Mouse (Mus musculus) MEL (cell line): ENCODE data around the gene Scaper. TPM values are rescaled to one million over a fixed set of nuclear protein-coding genes. Genes with fewer than 3 reads are reported as not detected.

Experiments used
- DNase-seq: peaks from one replicate; pipeline ENCODE4 v3.0.0; 2011; ENCODE audit warnings: low read depth, low spot score
- H3K27ac ChIP-seq: 2 replicates; pipeline ENCODE4 v1.5.1; 2012; ENCODE audit warnings: low read depth, mild to moderate bottlenecking, control low read depth, low read length, moderate library complexity; ENCODE audit not compliant: control insufficient read depth
- H3K27me3 ChIP-seq, 2 experiments: fragments of 150-350 bp in 1 of 2; sonication (generic) in 1 of 2; 2 replicates each; pipeline ENCODE4 v1.6.1; 2012; ENCODE audit warnings: low read length in 2 of 2, mild to moderate bottlenecking in 2 of 2, improper control_type of control experiment in 1 of 2, moderate library complexity in 1 of 2; ENCODE audit not compliant: insufficient read depth in 2 of 2, control insufficient read depth in 1 of 2
- H3K36me3 ChIP-seq, 2 experiments: 2 replicates each; pipeline ENCODE4 v1.6.1; 2012 to 2014; ENCODE audit warnings: low read length in 2 of 2, improper control_type of control experiment in 1 of 2, inconsistent platforms in 1 of 2, mild to moderate bottlenecking in 1 of 2; ENCODE audit not compliant: insufficient read depth in 2 of 2, control insufficient read depth in 1 of 2
- H3K4me1 ChIP-seq, 2 experiments: fragments of 150-350 bp in 1 of 2; sonication (generic) in 1 of 2; 2 replicates each; pipeline ENCODE4 v1.6.1; 2012; ENCODE audit warnings: low read length in 2 of 2, improper control_type of control experiment in 1 of 2, mild to moderate bottlenecking in 1 of 2; ENCODE audit not compliant: insufficient read depth in 2 of 2, control insufficient read depth in 1 of 2
- H3K4me3 ChIP-seq, 2 experiments: fragments of 150-350 bp in 1 of 2; sonication (generic) in 1 of 2; 2 replicates each; pipeline ENCODE4 v1.5.1; 2012; ENCODE audit warnings: low read depth in 2 of 2, low read length in 2 of 2, mild to moderate bottlenecking in 2 of 2, moderate library complexity in 2 of 2, control low read depth in 1 of 2, improper control_type of control experiment in 1 of 2; ENCODE audit not compliant: control insufficient read depth in 1 of 2, insufficient read depth in 1 of 2
- H3K79me2 ChIP-seq: 2 replicates; pipeline ENCODE4 v1.6.1; 2012; ENCODE audit warnings: mild to moderate bottlenecking, low read length, moderate library complexity; ENCODE audit not compliant: control insufficient read depth, poor library complexity, insufficient read depth
- H3K9ac ChIP-seq: 2 replicates; pipeline ENCODE4 v1.6.1; 2012; ENCODE audit warnings: low read depth, mild to moderate bottlenecking, control low read depth, low read length, moderate library complexity; ENCODE audit not compliant: control insufficient read depth, poor library complexity, severe bottlenecking
- H3K9me3 ChIP-seq: fragments of 150-350 bp; sonication (generic); replicated peaks from 2 replicates; pipeline ENCODE4 v1.6.1; 2012; ENCODE audit warnings: mild to moderate bottlenecking, low read length, improper control_type of control experiment, moderate library complexity; ENCODE audit not compliant: insufficient read depth
- BHLHE40 ChIP-seq: IDR thresholded peaks from 2 replicates; pipeline ENCODE4 v1.6.1; 2012; ENCODE audit warnings: low read depth, mild to moderate bottlenecking, inconsistent platforms, low read length, improper control_type of control experiment, borderline replicate concordance
- CHD1 ChIP-seq: IDR thresholded peaks from 2 replicates; pipeline ENCODE4 v1.6.1; 2012; ENCODE audit warnings: low read depth, mild to moderate bottlenecking, inconsistent platforms, low read length, improper control_type of control experiment
- CHD2 ChIP-seq: IDR thresholded peaks from 2 replicates; pipeline ENCODE4 v1.6.1; 2011; ENCODE audit warnings: low read length, improper control_type of control experiment
- E2F4 ChIP-seq: IDR thresholded peaks from 2 replicates; pipeline ENCODE4 v1.6.1; 2011; ENCODE audit warnings: low read depth, low read length, improper control_type of control experiment, borderline replicate concordance
- ELF1 ChIP-seq: IDR thresholded peaks from 2 replicates; pipeline ENCODE4 v1.6.1; 2014; ENCODE audit warnings: low read depth, mild to moderate bottlenecking, inconsistent platforms, low read length, improper control_type of control experiment, moderate library complexity
- EP300 ChIP-seq, 2 experiments: IDR thresholded peaks; 2 replicates each; pipeline ENCODE4 v1.6.1; 2011; ENCODE audit warnings: improper control_type of control experiment in 2 of 2, low read length in 2 of 2, low read depth in 1 of 2, mild to moderate bottlenecking in 1 of 2
- ETS1 ChIP-seq: IDR thresholded peaks from 2 replicates; pipeline ENCODE4 v1.6.1; 2012; ENCODE audit warnings: low read depth, mild to moderate bottlenecking, inconsistent platforms, low read length, improper control_type of control experiment, moderate library complexity
- GABPA ChIP-seq: IDR thresholded peaks from 2 replicates; pipeline ENCODE4 v1.6.1; 2012; ENCODE audit warnings: low read depth, mild to moderate bottlenecking, inconsistent platforms, low read length, improper control_type of control experiment, moderate library complexity
- GATA1 ChIP-seq: IDR thresholded peaks from 2 replicates; pipeline ENCODE4 v1.6.1; 2011; ENCODE audit warnings: low read depth, low read length, improper control_type of control experiment
- JUND ChIP-seq: IDR thresholded peaks from 2 replicates; pipeline ENCODE4 v1.6.1; 2011; ENCODE audit warnings: low read depth, mild to moderate bottlenecking, improper control_type of control experiment, low read length
- KAT2A ChIP-seq: conservative IDR thresholded peaks from 2 replicates; pipeline ENCODE4 v1.6.1; 2012; ENCODE audit warnings: low read depth, low read length, improper control_type of control experiment, inconsistent platforms
- MAX ChIP-seq: IDR thresholded peaks from 2 replicates; pipeline ENCODE4 v1.6.1; 2011; ENCODE audit warnings: low read length, improper control_type of control experiment
- MXI1 ChIP-seq: IDR thresholded peaks from 2 replicates; pipeline ENCODE4 v1.6.1; 2011; ENCODE audit warnings: mild to moderate bottlenecking, low read depth, low read length, improper control_type of control experiment
- MYB ChIP-seq: IDR thresholded peaks from 2 replicates; pipeline ENCODE4 v1.6.1; 2011; ENCODE audit warnings: mild to moderate bottlenecking, low read depth, low read length, improper control_type of control experiment
- MYC ChIP-seq: IDR thresholded peaks from 2 replicates; pipeline ENCODE4 v1.6.1; 2011; ENCODE audit warnings: low read depth, mild to moderate bottlenecking, low read length, improper control_type of control experiment, moderate library complexity
- NELFE ChIP-seq: IDR thresholded peaks from 2 replicates; pipeline ENCODE4 v1.6.1; 2011; ENCODE audit warnings: low read depth, low read length, improper control_type of control experiment
- NRF1 ChIP-seq: IDR thresholded peaks from 2 replicates; pipeline ENCODE4 v1.6.1; 2014; ENCODE audit warnings: low read depth, mild to moderate bottlenecking, inconsistent platforms, low read length, improper control_type of control experiment, moderate library complexity; ENCODE audit not compliant: poor library complexity, insufficient read depth, severe bottlenecking
- POLR2A ChIP-seq, 2 experiments: IDR thresholded peaks; 2 replicates each; pipeline ENCODE4 v1.6.1; 2011 to 2012; ENCODE audit warnings: low read length in 2 of 2, mild to moderate bottlenecking in 2 of 2, control low read depth in 1 of 2, improper control_type of control experiment in 1 of 2, low read depth in 1 of 2, moderate library complexity in 1 of 2; ENCODE audit not compliant: control insufficient read depth in 1 of 2, insufficient read depth in 1 of 2, poor library complexity in 1 of 2
- POLR2AphosphoS5 ChIP-seq: IDR thresholded peaks from 2 replicates; pipeline ENCODE4 v1.6.1; 2012; ENCODE audit warnings: low read depth, borderline replicate concordance, mild to moderate bottlenecking, inconsistent platforms, low read length, moderate library complexity, mixed read lengths
- RCOR1 ChIP-seq: IDR thresholded peaks from 2 replicates; pipeline ENCODE4 v1.6.1; 2012; ENCODE audit warnings: low read depth, mild to moderate bottlenecking, inconsistent platforms, low read length, improper control_type of control experiment
- SMC3 ChIP-seq: IDR thresholded peaks from 2 replicates; pipeline ENCODE4 v1.6.1; 2011; ENCODE audit warnings: low read depth, low read length, improper control_type of control experiment
- TAL1 ChIP-seq: IDR thresholded peaks from 2 replicates; pipeline ENCODE4 v1.6.1; 2012; ENCODE audit warnings: mild to moderate bottlenecking, inconsistent platforms, low read length, moderate library complexity, mixed read lengths
- USF1 ChIP-seq: IDR thresholded peaks from 2 replicates; pipeline ENCODE4 v1.6.1; 2014; ENCODE audit warnings: low read depth, mild to moderate bottlenecking, inconsistent platforms, low read length, improper control_type of control experiment, moderate library complexity
- USF2 ChIP-seq, 2 experiments: IDR thresholded peaks; 2 replicates each; pipeline ENCODE4 v1.6.1; 2011 to 2012; ENCODE audit warnings: improper control_type of control experiment in 2 of 2, low read length in 2 of 2, borderline replicate concordance in 1 of 2, inconsistent platforms in 1 of 2, low read depth in 1 of 2, mild to moderate bottlenecking in 1 of 2; ENCODE audit not compliant: insufficient read depth in 1 of 2
- ZC3H11A ChIP-seq: IDR thresholded peaks from 2 replicates; pipeline ENCODE4 v1.6.1; 2012; ENCODE audit warnings: low read depth, mild to moderate bottlenecking, inconsistent platforms, low read length, improper control_type of control experiment
- ZKSCAN1 ChIP-seq: IDR thresholded peaks from 2 replicates; pipeline ENCODE4 v1.6.1; 2012; ENCODE audit warnings: low read depth, mild to moderate bottlenecking, inconsistent platforms, low read length, improper control_type of control experiment, moderate library complexity
- ZMIZ1 ChIP-seq: IDR thresholded peaks from 2 replicates; pipeline ENCODE4 v1.6.1; 2012; ENCODE audit warnings: low read depth, mild to moderate bottlenecking, inconsistent platforms, low read length, improper control_type of control experiment, moderate library complexity
- ZNF384 ChIP-seq: IDR thresholded peaks from 2 replicates; pipeline ENCODE4 v1.6.1; 2012; ENCODE audit warnings: low read depth, mild to moderate bottlenecking, inconsistent platforms, low read length, improper control_type of control experiment
- polyA plus RNA-seq, 2 experiments: library from polyadenylated mRNA; stranded (reverse) in 1 of 2; unstranded in 1 of 2; fragments of >175 nt in 1 of 2; fragments of >200 nt in 1 of 2; gene quantifications; 2 replicates each; pipeline versions ENCODE4 v1.2.1 to v1.2.4; 2012; ENCODE audit warnings: low replicate concordance in 2 of 2, low read depth in 1 of 2; ENCODE audit not compliant: insufficient read length in 2 of 2, insufficient read depth in 1 of 2, missing spikeins in 1 of 2
- total RNA-seq: library from RNA; depleted of rRNA; stranded (reverse); fragments of 300-350 nt; gene quantifications from 2 replicates; pipeline ENCODE4 v1.2.3, GENCODE M21; 2012

Scaper gene
- total and polyA plus RNA-seq, 3 experiments = 3.9 to 4.1 TPM; not detected in 1

DNA sequence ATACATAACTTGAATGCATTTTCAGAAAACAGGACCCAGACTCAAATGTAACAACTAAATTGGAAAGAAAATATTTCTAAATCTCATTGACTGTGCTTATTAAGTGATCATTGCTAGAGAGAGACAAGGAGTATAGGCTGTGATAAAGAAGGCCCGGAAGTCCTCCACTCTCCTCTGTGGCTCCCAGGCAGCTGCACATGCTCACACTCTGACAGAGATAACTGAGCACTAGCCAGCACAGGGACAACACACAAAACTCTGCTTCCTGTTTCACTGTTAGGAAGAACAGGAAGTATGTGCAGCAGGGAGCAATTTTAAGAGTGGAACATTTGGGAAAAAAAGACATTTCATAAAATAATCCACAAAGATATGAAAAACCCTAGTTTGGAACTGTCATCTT is 382.9 kb downstream of the Scaper start:
- Histone ChIP-seq H3K9ac (no peak overlapping the region), H3K4me1 (peaks cover 0 to 9% of the 10 kb centered on the region in 2 experiments; a peak in 1 of 4 replicates), H3K4me3 (no peak overlapping the region), H3K27ac (0 out of 2 replicates have a peak overlapping the region, but pooled peaks have one; percentile 23), H3K27me3 (no peaks in the 10 kb centered on the region), H3K36me3 (peaks cover 0 to 10% of the 10 kb centered on the region in 2 experiments; a peak in 2 of 4 replicates), H3K9me3 (no peaks in the 10 kb centered on the region), H3K79me2 (no peaks in the 10 kb centered on the region)
- DNase-seq = peak; percentile 74
- peak; percentile 62 for TF ChIP-seq GATA1
- peak in 1 of 2 experiments; percentile 29; a peak in 1 of 4 replicates for TF ChIP-seq EP300 (IDR thresholded peaks at IDR 0.05; ENCODE audit: low read depth in 1 of 2, low read length in 2 of 2)
- no peak for TF ChIP-seq MXI1
- TF ChIP-seq MYC = 0 out of 2 replicates have a peak, but pooled peaks have one; percentile 74
- no peak for TF ChIP-seq RCOR1
- no peak for TF ChIP-seq ZC3H11A
- TF ChIP-seq NRF1 = peak; percentile 61
- no peak for TF ChIP-seq ZKSCAN1
- TF ChIP-seq NELFE = no peak
- TF ChIP-seq POLR2A (IDR thresholded peaks at IDR 0.05; ENCODE audit: control insufficient read depth in 1 of 2, insufficient read depth in 1 of 2, low read depth in 1 of 2, low read length in 2 of 2, poor library complexity in 1 of 2) = 0 out of 4 replicates have a peak, but pooled peaks of 1 of the 2 experiments have one; percentile 22
- no peak for TF ChIP-seq MYB
- no peak for TF ChIP-seq CHD2
- TF ChIP-seq ELF1 = peak; percentile 73
- no peak for TF ChIP-seq BHLHE40
- TF ChIP-seq SMC3 = no peak
- TF ChIP-seq ZNF384 = no peak
- TF ChIP-seq USF1 = no peak
- no peak for TF ChIP-seq CHD1
- peak; percentile 60; the same call in 1 of the 2 replicates for TF ChIP-seq MAX
- TF ChIP-seq TAL1 = no peak

GRCm38 (mm10) chr9:55549302-55549890 is 388.5 kb downstream of the Scaper start:
- DNase-seq = no peak
- peaks cover 0 to under 1% of the 10 kb centered on the region in 2 experiments; a peak in 1 of 4 replicates for H3K4me1 ChIP-seq
- H3K9me3 ChIP-seq = no peaks in the 10 kb centered on the region
- no peaks in the 10 kb centered on the region for H3K27me3 ChIP-seq
- H3K36me3 ChIP-seq = peaks cover 0 to under 1% of the 10 kb centered on the region in 2 experiments; a peak in 2 of 4 replicates
- H3K9ac ChIP-seq = no peak overlapping the region
- no peak overlapping the region for H3K4me3 ChIP-seq
- no peaks in the 10 kb centered on the region for H3K79me2 ChIP-seq
- TF ChIP-seq MYB (no peak), KAT2A (no peak), JUND (no peak), ZKSCAN1 (no peak), ZNF384 (no peak), USF2 (IDR thresholded peaks at IDR 0.05; ENCODE audit: borderline replicate concordance in 1 of 2, insufficient read depth in 1 of 2, low read depth in 1 of 2, low read length in 2 of 2) (no peak), POLR2AphosphoS5 (no peak), BHLHE40 (no peak), E2F4 (no peak), ZC3H11A (no peak), GABPA (no peak), ZMIZ1 (no peak), MYC (no peak), ETS1 (no peak)
- H3K27ac ChIP-seq = no peak overlapping the region
